Mouse (Mus musculus): ENCODE measurements around the gene Nenf. TPM values are rescaled to one million over a fixed set of nuclear protein-coding genes. Genes with fewer than 3 reads are reported as not detected.

Gene Nenf
- polyA plus RNA-seq, 1 experiment from 2014 or later = 125 TPM

GRCm38 (mm10) chr1:191283110-191284040 is 34.6 kb downstream of the Nenf start:
- ATAC-seq (ENCODE audit: low FRiP score, low TSS enrichment) (no peak), DNase-seq (no peak)
- H3K4me2 ChIP-seq (ENCODE audit: low read length) = no peak overlapping the region
- no peaks in the 10 kb centered on the region for H3K4me1 ChIP-seq (ENCODE audit: control insufficient read depth, insufficient read depth, low read length)
- H3K36me3 ChIP-seq (ENCODE audit: control insufficient read depth, insufficient read depth, low read length) = no peaks in the 10 kb centered on the region
- H3K4me3 ChIP-seq (replicated peaks; ENCODE audit: low read depth, low read length) = no peak overlapping the region
- no peak overlapping the region for H3K9ac ChIP-seq (replicated peaks; ENCODE audit: low read length)
- WGBS = 80% methylated on average over 13 of the region's 13 CpGs
- H3K27ac ChIP-seq (replicated peaks; ENCODE audit: low read depth, low read length) = no peak overlapping the region
- no peaks in the 10 kb centered on the region for H3K9me3 ChIP-seq (ENCODE audit: control insufficient read depth, low read length)
- no peaks in the 10 kb centered on the region for H3K27me3 ChIP-seq (ENCODE audit: control insufficient read depth, insufficient read depth, low read length)

GRCm38 (mm10) chr1:191282319-191282718 is 35.7 kb downstream of the Nenf start:
- no peaks in the 10 kb centered on the region for H3K36me3 ChIP-seq (ENCODE audit: control insufficient read depth, insufficient read depth, low read length)
- no peak overlapping the region for H3K27ac ChIP-seq (replicated peaks; ENCODE audit: low read depth, low read length)
- H3K27me3 ChIP-seq (ENCODE audit: control insufficient read depth, insufficient read depth, low read length) = no peaks in the 10 kb centered on the region
- DNase-seq = no peak
- H3K9ac ChIP-seq (replicated peaks; ENCODE audit: low read length) = no peak overlapping the region
- H3K4me1 ChIP-seq (ENCODE audit: control insufficient read depth, insufficient read depth, low read length) = no peaks in the 10 kb centered on the region
- no peak for ATAC-seq (ENCODE audit: low FRiP score, low TSS enrichment)
- 97% methylated on average over 1 of the region's 1 CpGs for WGBS
- no peaks in the 10 kb centered on the region for H3K9me3 ChIP-seq (ENCODE audit: control insufficient read depth, low read length)
- H3K4me2 ChIP-seq (ENCODE audit: low read length) = no peak overlapping the region
- H3K4me3 ChIP-seq (replicated peaks; ENCODE audit: low read depth, low read length) = no peak overlapping the region

GRCm38 (mm10) chr1:191281171-191281570 is 36.8 kb downstream of the Nenf start:
- no peak for ATAC-seq (ENCODE audit: low FRiP score, low TSS enrichment)

GRCm38 (mm10) chr1:191278324-191278723 is 39.7 kb downstream of the Nenf start:
- no peaks in the 10 kb centered on the region for H3K4me1 ChIP-seq (ENCODE audit: control insufficient read depth, insufficient read depth, low read length)
- no peak for ATAC-seq (ENCODE audit: low FRiP score, low TSS enrichment)
- DNase-seq = no peak
- H3K36me3 ChIP-seq (ENCODE audit: control insufficient read depth, insufficient read depth, low read length) = no peaks in the 10 kb centered on the region
- H3K4me3 ChIP-seq (replicated peaks; ENCODE audit: low read depth, low read length) = no peak overlapping the region
- no peaks in the 10 kb centered on the region for H3K9me3 ChIP-seq (ENCODE audit: control insufficient read depth, low read length)
- WGBS = 83% methylated on average over 4 of the region's 4 CpGs
- no peaks in the 10 kb centered on the region for H3K27me3 ChIP-seq (ENCODE audit: control insufficient read depth, insufficient read depth, low read length)
- H3K9ac ChIP-seq (replicated peaks; ENCODE audit: low read length) = no peak overlapping the region
- no peak overlapping the region for H3K4me2 ChIP-seq (ENCODE audit: low read length)
- no peak overlapping the region for H3K27ac ChIP-seq (replicated peaks; ENCODE audit: low read depth, low read length)

More at GRCm38 (mm10) chr1:191281171-191281570, 36.8 kb downstream of the Nenf start:
- no peak overlapping the region for H3K27ac ChIP-seq (replicated peaks; ENCODE audit: low read depth, low read length)
- no peaks in the 10 kb centered on the region for H3K4me1 ChIP-seq (ENCODE audit: control insufficient read depth, insufficient read depth, low read length)
- H3K36me3 ChIP-seq (ENCODE audit: control insufficient read depth, insufficient read depth, low read length) = no peaks in the 10 kb centered on the region
- no peak overlapping the region for H3K9ac ChIP-seq (replicated peaks; ENCODE audit: low read length)
- 54% methylated on average over 7 of the region's 7 CpGs for WGBS
- H3K4me2 ChIP-seq (ENCODE audit: low read length) = no peak overlapping the region
- no peaks in the 10 kb centered on the region for H3K27me3 ChIP-seq (ENCODE audit: control insufficient read depth, insufficient read depth, low read length)
- H3K4me3 ChIP-seq (replicated peaks; ENCODE audit: low read depth, low read length) = no peak overlapping the region
- H3K9me3 ChIP-seq (ENCODE audit: control insufficient read depth, low read length) = no peaks in the 10 kb centered on the region
- no peak for DNase-seq

GRCm38 (mm10) chr1:191277549-191278059 is 40.4 kb downstream of the Nenf start:
- Histone ChIP-seq H3K9me3 (ENCODE audit: control insufficient read depth, low read length) (no peaks in the 10 kb centered on the region), H3K4me1 (ENCODE audit: control insufficient read depth, insufficient read depth, low read length) (no peaks in the 10 kb centered on the region), H3K27me3 (ENCODE audit: control insufficient read depth, insufficient read depth, low read length) (no peaks in the 10 kb centered on the region), H3K27ac (replicated peaks; ENCODE audit: low read depth, low read length) (no peak overlapping the region), H3K36me3 (ENCODE audit: control insufficient read depth, insufficient read depth, low read length) (no peaks in the 10 kb centered on the region), H3K4me3 (replicated peaks; ENCODE audit: low read depth, low read length) (no peak overlapping the region), H3K4me2 (ENCODE audit: low read length) (no peak overlapping the region), H3K9ac (replicated peaks; ENCODE audit: low read length) (no peak overlapping the region)
- DNase-seq (no peak), ATAC-seq (ENCODE audit: low FRiP score, low TSS enrichment) (no peak)
- WGBS = 78% methylated on average over 14 of the region's 14 CpGs

GRCm38 (mm10) chr1:191276181-191276580 is 41.8 kb downstream of the Nenf start:
- H3K27me3 ChIP-seq (ENCODE audit: control insufficient read depth, insufficient read depth, low read length) = no peaks in the 10 kb centered on the region
- no peak for DNase-seq
- WGBS = 91% methylated on average over 7 of the region's 7 CpGs
- H3K36me3 ChIP-seq (ENCODE audit: control insufficient read depth, insufficient read depth, low read length) = no peaks in the 10 kb centered on the region
- no peak for ATAC-seq (ENCODE audit: low FRiP score, low TSS enrichment)
- no peak overlapping the region for H3K27ac ChIP-seq (replicated peaks; ENCODE audit: low read depth, low read length)
- H3K9me3 ChIP-seq (ENCODE audit: control insufficient read depth, low read length) = no peaks in the 10 kb centered on the region
- no peak overlapping the region for H3K4me2 ChIP-seq (ENCODE audit: low read length)
- no peak overlapping the region for H3K9ac ChIP-seq (replicated peaks; ENCODE audit: low read length)
- no peaks in the 10 kb centered on the region for H3K4me1 ChIP-seq (ENCODE audit: control insufficient read depth, insufficient read depth, low read length)
- H3K4me3 ChIP-seq (replicated peaks; ENCODE audit: low read depth, low read length) = no peak overlapping the region

DNA sequence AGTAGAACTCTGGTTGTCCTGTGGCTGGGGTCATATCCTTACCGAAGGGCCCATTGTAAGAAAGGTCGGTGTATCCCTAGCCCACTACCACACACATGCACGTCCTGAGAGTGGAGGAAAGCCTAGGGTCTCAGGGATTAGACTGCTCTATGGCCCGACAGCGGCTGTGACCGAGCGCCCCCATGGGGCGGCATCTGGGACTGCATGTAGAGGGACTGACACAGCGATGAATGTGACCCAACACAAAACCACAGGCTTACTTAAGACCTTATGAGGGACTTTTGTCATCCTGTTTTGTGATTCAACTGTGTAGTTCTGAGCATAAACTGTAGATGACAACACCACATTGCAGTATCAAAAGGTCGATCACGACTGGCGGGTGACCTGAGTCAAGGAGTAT is 42.5 kb downstream of the Nenf start:
- no peak overlapping the region for H3K27ac ChIP-seq (replicated peaks; ENCODE audit: low read depth, low read length)
- no peaks in the 10 kb centered on the region for H3K36me3 ChIP-seq (ENCODE audit: control insufficient read depth, insufficient read depth, low read length)
- 8% methylated on average over 12 of the region's 12 CpGs for WGBS
- no peak overlapping the region for H3K4me3 ChIP-seq (replicated peaks; ENCODE audit: low read depth, low read length)
- H3K27me3 ChIP-seq (ENCODE audit: control insufficient read depth, insufficient read depth, low read length) = no peaks in the 10 kb centered on the region
- H3K4me2 ChIP-seq (ENCODE audit: low read length) = no peak overlapping the region
- no peaks in the 10 kb centered on the region for H3K4me1 ChIP-seq (ENCODE audit: control insufficient read depth, insufficient read depth, low read length)
- ATAC-seq (ENCODE audit: low FRiP score, low TSS enrichment) = no peak
- H3K9ac ChIP-seq (replicated peaks; ENCODE audit: low read length) = no peak overlapping the region
- peak; percentile 82 for DNase-seq
- H3K9me3 ChIP-seq (ENCODE audit: control insufficient read depth, low read length) = no peaks in the 10 kb centered on the region

- Histone ChIP-seq H3K27ac (replicated peaks; ENCODE audit: low read depth, low read length) (no peak overlapping the region), H3K9me3 (ENCODE audit: control insufficient read depth, low read length) (no peaks in the 10 kb centered on the region), H3K27me3 (ENCODE audit: control insufficient read depth, insufficient read depth, low read length) (no peaks in the 10 kb centered on the region), H3K4me1 (ENCODE audit: control insufficient read depth, insufficient read depth, low read length) (no peaks in the 10 kb centered on the region), H3K4me3 (replicated peaks; ENCODE audit: low read depth, low read length) (no peak overlapping the region), H3K36me3 (ENCODE audit: control insufficient read depth, insufficient read depth, low read length) (no peaks in the 10 kb centered on the region), H3K9ac (replicated peaks; ENCODE audit: low read length) (no peak overlapping the region), H3K4me2 (ENCODE audit: low read length) (no peak overlapping the region)
- WGBS = 86% methylated on average over 3 of the region's 3 CpGs
- DNase-seq (no peak), ATAC-seq (ENCODE audit: low FRiP score, low TSS enrichment) (no peak)
These were observed 45.3 kb downstream of the Nenf start for GRCm38 (mm10) chr1:191272660-191273059.

DNA sequence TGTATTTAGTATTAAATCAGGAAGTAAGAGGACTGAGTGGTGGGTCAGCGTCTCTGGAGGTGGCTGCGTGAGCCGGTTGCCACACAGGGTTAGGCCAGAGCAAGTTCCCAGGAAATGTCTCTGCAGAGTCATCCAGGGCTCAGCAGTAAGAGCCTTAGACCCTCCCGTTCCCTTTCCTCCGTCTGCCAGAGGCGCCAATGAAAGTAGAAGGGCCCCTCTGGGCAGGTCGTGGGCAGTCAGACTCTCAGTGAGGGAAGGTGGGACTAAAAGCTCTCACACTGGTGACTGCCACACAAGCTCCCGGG is 48.4 kb downstream of the Nenf start:
- 73% methylated on average over 8 of the region's 8 CpGs for WGBS
- no peak for ATAC-seq (ENCODE audit: low FRiP score, low TSS enrichment)
- H3K9ac ChIP-seq (replicated peaks; ENCODE audit: low read length) = no peak overlapping the region

More for the DNA sequence above, 48.4 kb downstream of the Nenf start:
- no peaks in the 10 kb centered on the region for H3K9me3 ChIP-seq (ENCODE audit: control insufficient read depth, low read length)
- no peak for DNase-seq
- no peak overlapping the region for H3K4me3 ChIP-seq (replicated peaks; ENCODE audit: low read depth, low read length)
- H3K4me2 ChIP-seq (ENCODE audit: low read length) = no peak overlapping the region
- no peak overlapping the region for H3K27ac ChIP-seq (replicated peaks; ENCODE audit: low read depth, low read length)
- H3K36me3 ChIP-seq (ENCODE audit: control insufficient read depth, insufficient read depth, low read length) = no peaks in the 10 kb centered on the region
- H3K4me1 ChIP-seq (ENCODE audit: control insufficient read depth, insufficient read depth, low read length) = no peaks in the 10 kb centered on the region
- H3K27me3 ChIP-seq (ENCODE audit: control insufficient read depth, insufficient read depth, low read length) = no peaks in the 10 kb centered on the region
